Mouse (Mus musculus): Measurements from ENCODE around the gene Fuom.
"Not testable (repeated sequence)": the region's sequence is repeated elsewhere in the genome, so short reads cannot be mapped to it uniquely, and the experiment has no call there.

Gene Fuom

DNA sequence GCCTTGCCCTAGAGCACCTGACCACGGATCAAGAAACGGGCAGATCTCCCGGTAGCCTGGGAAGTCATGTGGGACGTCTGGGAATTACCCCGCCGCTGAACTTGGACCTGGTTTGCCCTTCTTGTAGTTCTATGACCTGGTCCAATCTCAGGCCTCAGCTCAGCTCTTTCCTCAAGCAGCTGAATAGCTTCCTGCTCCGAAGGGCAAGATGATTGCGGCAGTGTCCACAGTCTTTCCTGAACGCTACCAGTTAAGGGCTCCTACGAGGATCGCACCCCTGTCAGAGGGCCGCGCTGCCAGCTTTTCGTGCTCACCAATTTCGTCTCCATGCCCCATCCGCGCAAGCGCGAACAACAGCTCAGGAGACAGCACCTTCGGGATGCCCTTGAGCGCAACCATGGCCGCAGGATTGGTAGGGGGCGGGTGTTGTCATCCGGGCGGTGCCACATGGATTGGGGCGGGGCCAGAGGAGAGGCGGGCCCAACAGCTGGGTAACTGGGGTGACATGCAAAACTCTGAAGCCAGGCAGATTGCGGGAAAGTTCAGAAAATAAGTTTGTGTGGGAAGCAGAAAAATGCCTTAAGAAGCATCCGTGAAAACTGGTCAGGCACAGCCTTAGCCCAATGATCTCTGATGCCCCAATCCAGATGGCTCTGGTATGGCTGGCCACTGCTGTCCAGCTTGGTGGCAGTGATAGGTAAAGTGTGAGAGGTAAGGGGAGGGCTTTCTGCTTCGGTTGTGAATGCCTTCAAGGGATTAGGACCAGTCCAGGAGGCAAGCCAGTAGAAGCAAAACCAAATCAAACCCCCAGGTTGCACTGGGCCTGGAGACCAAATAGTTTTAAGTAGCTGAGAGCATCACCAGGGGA, at the start of gene Fuom:
Gene Fuom (minus strand): TSS at position 449 of the 868 bp plus-strand sequence.
- peak; percentile 89 for DNase-seq

DNA sequence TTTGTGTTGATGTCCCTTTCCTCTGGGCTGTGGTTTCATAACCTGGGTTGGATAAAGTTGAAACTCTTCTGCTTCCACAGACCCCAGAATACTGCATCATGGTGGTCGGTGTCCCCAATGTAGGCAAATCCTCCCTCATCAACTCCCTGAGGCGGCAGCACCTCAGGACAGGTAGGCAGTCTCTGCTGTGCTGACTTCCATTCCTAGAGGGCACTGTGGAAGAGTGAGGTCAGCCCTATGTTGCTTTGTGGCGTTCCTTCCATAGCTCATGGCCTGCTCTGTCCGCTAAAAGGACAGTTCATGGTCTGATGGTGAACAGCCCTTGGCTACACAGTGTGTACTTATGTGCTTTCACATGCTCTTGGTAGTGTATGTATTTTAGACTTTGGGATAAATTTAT, 42.3 kb upstream of the Fuom start:
- DNase-seq: no peak

GRCm38 (mm10) chr7:140141350-140141749, 39.1 kb upstream of the Fuom start:
- peak; percentile 75 for DNase-seq

- no peak for DNase-seq
These were observed 35.7 kb upstream of the Fuom start for GRCm38 (mm10) chr7:140138021-140138310.

GRCm38 (mm10) chr7:140137135-140138020, 35.1 kb upstream of the Fuom start, which contains the start of gene Mtg1:
TSS of gene Mtg1 (plus strand) at chr7:140137564.
- DNase-seq: peak; percentile 94

DNA sequence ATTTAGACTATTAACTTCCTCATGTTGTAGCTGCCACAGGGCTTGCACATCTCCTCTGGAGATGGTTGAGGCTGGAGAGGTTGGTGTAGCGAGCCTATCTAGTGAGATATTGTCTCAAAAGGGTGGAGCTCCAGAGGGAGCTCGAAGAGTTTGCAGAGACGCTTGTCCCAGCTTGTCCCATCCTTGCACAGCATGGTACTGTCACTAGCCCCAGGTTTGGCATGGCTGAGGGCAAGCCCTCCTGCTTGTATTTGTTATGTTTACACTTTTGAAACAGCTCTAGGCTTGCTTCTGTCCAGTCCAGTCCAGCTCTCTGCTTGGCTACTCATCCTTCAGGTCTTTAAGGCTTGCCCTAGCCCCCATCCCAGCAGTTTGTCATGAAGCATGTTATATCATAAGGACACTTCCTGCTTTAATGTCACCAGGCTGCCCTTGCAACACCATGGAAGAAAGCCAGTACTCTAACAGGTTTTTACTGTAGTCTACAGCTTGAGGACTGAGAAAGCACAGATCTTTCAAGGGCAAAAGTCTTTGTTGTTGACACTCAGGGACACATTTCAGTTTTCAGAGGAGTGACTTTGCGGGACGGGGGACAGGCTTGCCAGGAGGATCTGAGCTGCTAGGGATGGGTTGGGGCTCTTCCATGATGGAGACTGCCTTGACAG, 33.0 kb upstream of the Fuom start:
- no peak for DNase-seq

- DNase-seq: not testable (repeated sequence)
These were observed 31.8 kb upstream of the Fuom start for GRCm38 (mm10) chr7:140134033-140134432.

GRCm38 (mm10) chr7:140132184-140132583, 29.9 kb upstream of the Fuom start:
- DNase-seq: not testable (repeated sequence)

DNA sequence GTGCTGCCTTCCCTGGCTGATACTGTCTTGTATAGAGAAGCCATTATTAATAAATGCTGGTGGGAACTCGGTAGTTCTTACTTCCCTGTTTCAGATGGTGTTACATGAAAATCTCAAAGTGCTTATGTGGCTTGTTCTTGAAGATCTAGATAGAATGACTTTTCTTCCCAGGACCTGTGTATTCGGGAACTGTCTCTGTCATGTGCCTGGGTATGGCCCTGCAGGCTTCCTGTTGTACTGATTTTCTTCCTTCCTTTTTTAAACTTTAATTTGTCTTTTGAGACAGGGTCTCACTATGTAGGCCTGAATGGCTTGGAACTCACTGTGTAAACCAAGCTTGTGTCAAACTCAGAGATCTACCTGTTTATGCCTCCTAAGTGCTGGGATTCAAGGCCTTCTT, 25.7 kb upstream of the Fuom start:
- DNase-seq: no peak

DNA sequence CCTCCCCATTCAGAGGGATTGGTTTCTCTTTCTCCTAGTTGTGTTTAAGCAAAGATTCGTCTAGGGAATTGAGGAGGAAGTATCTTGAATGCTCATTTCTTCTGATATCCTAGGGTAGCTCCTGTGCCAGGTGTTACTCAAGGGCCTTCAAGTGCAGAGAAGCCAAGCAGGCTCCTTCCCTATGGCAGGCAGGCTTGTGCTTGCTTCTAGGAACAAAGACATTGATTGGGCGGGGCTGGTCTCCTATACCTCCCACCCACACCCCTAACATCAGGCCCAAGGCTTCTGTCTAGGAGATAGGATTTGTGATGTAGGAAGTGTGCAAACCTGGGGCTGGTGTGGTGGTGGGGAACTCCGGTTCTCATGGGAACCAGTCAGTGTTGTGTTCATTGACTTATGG, 24.7 kb upstream of the Fuom start:
- no peak for DNase-seq

DNA sequence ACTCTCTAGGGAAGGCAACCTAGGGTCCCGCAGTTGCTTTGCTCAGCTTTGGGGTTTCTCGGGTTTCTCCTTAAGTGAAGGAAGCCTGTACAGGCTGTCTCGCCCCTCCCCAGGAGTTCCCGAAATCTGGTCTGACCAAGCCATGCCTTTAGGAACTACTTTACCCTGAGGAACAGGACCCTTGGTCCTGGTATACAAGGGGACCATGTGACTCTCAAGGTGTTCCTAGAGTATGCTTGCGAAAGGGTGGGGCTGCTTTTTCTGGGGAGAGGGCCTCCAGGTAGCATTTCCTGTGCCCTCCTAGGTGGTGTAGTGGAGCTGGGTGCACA, 23.7 kb upstream of the Fuom start:
- DNase-seq: no peak

DNA sequence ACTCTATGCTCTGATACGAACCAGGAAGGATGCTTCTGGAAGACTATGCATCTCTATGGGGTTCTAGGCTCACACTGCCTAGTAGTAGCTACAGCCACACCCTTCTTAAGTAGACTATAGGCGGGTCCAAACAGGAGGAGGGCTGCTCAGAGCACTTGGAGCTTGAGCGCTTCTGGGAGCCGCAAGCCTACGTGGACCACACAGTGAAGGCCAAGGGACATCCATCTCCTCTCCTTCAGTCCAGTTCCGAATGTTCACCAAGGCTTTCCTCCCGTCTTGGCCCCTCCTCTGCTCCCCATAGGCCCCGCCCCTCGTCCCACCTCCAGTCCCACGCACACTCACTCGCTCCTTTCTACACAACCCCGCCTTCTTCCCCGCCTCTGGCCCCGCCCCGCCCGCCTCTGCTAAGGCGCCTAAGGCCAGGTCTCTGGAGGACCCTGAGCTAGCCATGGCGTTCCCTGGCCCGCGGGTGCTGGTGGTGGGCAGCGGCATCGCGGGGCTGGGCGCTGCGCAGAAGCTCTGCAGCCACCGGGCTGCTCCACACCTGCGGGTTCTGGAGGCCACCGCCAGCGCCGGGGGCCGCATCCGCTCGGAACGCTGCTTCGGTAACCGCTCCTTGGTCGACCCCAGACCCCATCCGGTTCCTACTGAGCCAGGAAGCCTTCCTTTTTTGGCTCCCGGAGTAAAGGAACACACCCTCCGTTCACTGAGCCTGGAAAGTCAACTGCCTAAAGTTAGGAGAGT, 23.2 kb upstream of the Fuom start:
- DNase-seq: peak; percentile 93

DNA sequence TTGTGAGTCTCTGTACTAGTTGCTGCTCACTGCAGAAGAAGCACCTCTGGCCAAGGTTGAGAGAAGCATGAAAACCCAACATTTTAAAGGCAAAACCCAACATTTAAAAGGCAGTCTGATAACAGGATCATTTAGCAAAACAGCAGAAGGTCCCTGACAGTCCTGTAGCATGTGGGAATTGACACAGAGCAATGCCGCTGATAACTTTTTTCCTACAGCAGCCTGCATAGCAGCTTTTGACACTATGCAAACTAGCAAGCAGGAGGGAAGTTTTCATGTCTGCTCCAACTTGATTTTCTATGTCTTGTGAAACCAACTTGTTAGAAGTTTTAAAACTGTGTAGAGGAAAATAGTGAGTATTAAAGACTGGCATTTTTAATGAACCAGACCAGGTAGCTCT, 22.1 kb upstream of the Fuom start:
- DNase-seq: no peak

- no peak for DNase-seq
These were observed 20.5 kb upstream of the Fuom start for GRCm38 (mm10) chr7:140122765-140123164.

DNA sequence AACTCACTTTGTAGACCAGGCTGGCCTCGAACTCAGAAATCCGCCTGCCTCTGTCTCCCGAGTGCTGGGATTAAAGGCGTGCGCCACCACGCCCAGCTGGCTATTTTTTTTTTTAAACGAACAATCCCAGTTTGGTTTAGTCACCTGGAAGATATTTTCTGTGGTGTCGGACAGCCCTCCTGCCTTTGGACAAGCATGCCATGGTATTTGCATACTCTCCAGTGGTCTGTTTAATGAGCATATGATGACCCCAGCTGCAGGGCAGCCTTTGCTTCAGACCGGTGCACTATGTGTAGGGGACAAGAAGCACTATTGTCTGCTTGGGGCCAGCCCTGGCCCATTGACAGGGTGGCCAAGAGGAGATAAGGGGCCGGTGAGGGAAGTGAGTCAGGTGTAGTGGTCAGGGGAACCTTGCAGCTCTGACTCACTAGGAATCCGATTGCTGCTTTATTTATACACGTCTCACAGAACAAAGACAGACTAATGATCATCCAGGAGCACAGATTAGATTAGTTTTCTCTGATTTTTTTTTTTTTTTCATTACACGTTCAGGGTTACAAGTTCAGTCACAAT, 19.2 kb upstream of the Fuom start:
- DNase-seq: no peak

DNA sequence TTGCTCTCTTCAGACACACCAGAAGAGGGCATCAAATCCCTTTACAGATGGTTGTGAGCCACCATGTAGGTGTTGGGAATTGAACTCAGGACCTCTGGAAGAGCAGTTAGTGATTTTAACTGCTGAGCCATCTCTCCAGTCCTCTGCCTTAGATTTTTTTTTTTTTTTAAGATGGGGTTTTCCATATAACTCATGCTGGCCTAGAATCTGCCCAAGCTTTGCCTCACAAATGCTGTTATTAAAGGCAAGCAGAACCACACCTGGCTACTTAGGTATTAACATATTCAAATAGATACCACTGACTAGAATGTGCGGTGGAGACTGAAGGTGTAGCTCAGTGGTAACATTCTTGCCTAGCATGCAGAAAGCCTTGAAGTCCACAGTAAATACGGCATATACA, 18.2 kb upstream of the Fuom start:
- no peak for DNase-seq

DNA sequence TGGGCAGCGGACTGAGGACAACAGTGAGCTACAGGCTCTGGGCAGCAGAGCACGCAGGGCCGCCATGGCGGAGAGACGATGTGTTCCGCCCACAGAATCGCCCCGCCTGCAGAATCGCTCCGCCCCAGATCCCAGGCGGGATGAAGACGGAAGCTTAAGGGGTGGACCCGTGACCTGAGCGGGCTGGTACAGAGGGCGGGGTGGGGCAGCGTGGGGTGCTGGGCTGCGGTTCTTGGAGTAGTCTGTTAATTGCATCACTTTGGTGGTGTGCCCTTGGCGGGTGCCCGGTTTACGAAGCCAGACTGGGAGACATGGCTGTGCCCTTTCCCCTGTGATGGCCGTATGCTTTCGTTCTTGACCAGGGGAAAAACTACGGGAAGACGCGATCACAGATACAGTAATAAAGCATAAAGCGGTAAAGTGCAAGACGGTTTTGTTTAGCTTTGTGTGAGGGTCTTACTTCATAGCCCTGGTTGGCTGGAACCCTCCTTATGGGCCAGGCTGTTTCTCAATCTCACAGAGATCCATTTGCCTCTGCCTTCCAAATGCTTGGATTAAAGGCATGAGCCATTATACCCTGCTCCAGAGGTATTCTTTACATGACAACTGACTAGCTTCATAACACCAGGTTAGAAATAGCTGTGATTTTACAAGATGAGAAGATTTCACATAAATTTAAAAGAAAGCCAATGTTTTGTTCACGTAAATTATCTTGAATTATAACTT, 14.3 kb upstream of the Fuom start, which contains the start of gene Echs1:
Gene Echs1 (minus strand): TSS at position 148 of the 726 bp plus-strand sequence.
- peak; percentile 92 for DNase-seq

- peak; percentile 56 for DNase-seq
These were observed 13.5 kb upstream of the Fuom start, which contains the start of gene Paox for GRCm38 (mm10) chr7:140115583-140116328. TSS of gene Paox (plus strand) at chr7:140115799.

DNA sequence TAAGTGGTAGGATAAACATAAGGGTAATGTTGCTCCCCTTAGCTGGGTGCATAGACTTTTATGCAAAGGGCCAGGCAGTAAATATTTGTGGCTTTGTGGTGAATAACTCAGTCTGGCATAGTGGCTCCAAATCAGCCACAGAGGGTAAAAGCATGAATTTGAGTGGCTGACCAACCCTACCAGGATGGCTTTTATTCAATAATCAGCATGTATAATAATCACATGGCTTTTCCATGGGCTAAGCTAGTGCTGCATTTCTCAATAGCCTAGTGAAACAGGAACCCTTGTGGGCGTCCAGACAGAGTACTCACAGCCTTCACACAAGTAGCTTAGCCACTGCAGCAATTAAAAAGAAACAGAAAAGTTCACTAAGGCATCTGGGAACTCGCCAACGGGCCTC, 9.7 kb upstream of the Fuom start:
- DNase-seq: no peak

GRCm38 (mm10) chr7:140104009-140104408, 1.8 kb upstream of the Fuom start:
- no peak for DNase-seq

GRCm38 (mm10) chr7:140101498-140101897, 743 bp downstream of the Fuom start:
- no peak for DNase-seq

Measured in retina, postnatal 1 day (tissue).